Mouse (Mus musculus): ENCODE data around the gene Dynlrb1. TPM values are rescaled to one million over a fixed set of nuclear protein-coding genes. Genes with fewer than 3 reads are reported as not detected.

Gene Dynlrb1
- total RNA-seq (2021), result 391 and 422 TPM in 2 replicates
- long read RNA-seq, transcript Dynlrb1-202 (4 exons, 684 nt), result major isoform, 88 of 105 reads
- long read RNA-seq, partial matches to known transcripts, result 12 of 105 reads
- long read RNA-seq, other reads (novel, unspliced or antisense), result 1 of 105 reads

GRCm38 (mm10) chr2:155236362-155236992, at the start of gene Dynlrb1:
Gene Dynlrb1, plus strand, starts transcription at chr2:155236533.
- DNase-seq, result peak; percentile 99

DNA sequence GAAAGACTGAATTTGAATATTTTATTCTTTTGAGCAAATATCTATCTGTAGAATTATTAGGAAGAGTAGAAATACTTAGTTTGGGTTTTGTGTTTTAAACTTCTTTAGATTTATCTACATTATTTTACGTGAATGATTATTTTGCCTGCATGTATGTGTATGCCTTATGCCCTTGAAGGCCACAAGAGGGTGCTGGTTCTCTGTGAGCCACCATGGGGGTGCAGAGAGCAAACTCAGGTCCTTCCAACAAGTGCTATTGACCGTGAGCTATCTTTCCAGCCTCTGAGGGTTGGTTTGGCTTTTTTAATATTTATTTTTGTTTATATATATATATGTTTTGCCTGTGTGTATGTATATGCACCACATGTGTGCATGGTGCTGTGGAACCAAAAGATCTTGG, 28.9 kb upstream of the Dynlrb1 start:
- peak; percentile 23 for DNase-seq

- no peak for DNase-seq
These were observed 13.2 kb upstream of the Dynlrb1 start for GRCm38 (mm10) chr2:155223145-155223544.

DNA sequence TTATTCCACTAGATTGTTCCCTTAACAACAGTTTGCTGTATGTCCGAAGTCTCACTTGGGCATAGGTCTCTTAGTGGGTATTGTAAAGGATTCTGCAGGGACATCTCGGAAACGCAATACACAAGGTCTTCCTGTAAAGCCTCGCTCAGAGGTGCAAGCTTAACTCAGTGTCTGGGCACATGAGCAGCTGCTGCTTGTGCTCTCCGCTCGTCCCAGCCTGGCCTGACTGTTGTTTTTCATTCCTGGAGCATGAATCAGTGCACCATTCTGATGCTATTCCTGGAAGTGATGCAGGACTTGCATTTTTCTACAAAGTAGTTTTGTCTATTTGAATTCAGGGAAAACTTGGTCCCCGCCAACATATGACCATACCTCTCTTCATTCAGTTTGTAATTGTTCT, 11.6 kb upstream of the Dynlrb1 start:
- no peak for DNase-seq

GRCm38 (mm10) chr2:155235746-155236361, 479 bp upstream of the Dynlrb1 start:
- no peak for DNase-seq

DNA sequence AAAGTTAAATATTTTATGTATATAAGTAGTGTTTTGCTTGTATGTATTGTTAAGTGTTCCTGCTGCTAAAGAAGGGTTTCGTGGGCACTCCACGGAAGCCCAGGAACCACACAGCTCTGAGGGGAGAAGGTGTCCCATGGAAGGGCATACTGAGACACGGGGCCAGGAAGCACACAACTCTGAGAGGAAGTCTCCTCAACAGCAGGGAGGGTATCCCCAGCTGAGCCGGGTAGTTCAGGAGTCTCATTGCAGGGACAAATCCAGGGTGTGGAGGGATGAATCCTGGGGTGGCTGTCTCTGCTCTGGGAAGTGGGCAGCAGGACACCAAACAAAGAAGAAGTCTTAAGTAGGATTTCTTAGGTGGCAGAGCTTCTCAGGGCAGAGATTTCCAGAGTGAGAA, 943 bp downstream of the Dynlrb1 start:
- no peak for DNase-seq

- peak; percentile 67 for DNase-seq
These were observed 4.6 kb downstream of the Dynlrb1 start for GRCm38 (mm10) chr2:155240915-155241314.

GRCm38 (mm10) chr2:155242296-155242855, 6.0 kb downstream of the Dynlrb1 start:
- peak; percentile 21 for DNase-seq

DNA sequence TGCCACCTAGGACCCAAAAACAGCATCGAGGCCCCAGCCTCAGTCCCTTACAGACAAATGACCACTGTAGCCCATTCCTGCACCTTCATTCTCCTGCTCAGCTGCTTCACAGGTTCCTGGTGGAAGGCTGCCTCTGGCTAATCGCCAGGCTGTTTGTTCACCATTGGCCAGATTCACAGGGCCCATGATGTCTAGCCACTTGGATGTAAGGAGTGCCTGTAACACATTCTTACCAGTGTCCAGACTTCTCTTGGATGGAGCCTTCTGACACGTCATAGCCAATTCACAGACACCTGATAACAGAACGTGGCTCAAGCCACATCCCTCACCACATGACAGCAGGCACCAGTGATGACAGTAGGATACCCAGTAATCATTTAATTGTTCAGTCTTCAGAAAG, 9.9 kb downstream of the Dynlrb1 start:
- no peak for DNase-seq

- no peak for DNase-seq
These were observed 11.9 kb downstream of the Dynlrb1 start for GRCm38 (mm10) chr2:155248206-155248605.

DNA sequence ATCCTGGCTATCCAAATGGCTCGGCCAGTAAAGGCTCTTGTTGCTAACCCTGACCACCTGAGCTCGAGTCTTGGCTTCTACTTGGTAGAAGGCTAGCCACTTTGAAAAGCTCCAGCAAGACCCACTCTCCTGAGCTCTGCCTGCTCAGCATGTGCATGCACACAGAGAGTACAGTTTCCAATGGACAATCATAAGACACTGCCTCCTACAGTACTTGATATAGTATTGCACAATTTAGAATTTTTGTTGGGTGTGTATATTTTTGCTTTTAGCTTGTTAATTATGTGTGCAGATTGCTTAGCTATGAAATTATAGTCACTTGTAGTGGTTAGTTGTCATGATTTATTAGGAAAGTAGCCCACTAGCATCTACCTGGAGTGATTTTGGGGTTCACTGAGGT, 12.4 kb downstream of the Dynlrb1 start:
- DNase-seq, result no peak

DNA sequence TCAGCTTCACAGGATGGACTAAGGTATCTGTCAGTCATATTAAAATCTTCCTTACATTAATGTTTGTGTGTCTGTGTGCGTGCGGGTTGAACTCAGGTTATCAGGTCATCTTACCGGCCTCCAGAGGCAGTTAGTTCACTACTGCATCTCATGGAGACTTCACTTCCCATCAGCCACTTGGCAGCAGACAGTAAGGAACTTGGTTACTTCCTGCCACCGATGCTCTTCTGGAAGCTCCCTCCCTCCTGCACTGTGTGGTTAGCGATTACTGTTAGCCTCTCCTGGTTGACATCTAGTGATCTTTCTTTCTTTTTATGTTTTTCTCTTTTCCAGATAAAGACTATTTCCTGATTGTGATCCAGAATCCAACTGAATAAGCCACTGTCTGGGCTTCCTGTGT, 13.3 kb downstream of the Dynlrb1 start:
- DNase-seq, result no peak

- DNase-seq, result no peak
These were observed 29.2 kb downstream of the Dynlrb1 start for GRCm38 (mm10) chr2:155265526-155265925.

GRCm38 (mm10) chr2:155266896-155267295, 30.6 kb downstream of the Dynlrb1 start:
- DNase-seq, result no peak

- DNase-seq, result no peak
These were observed 35.6 kb downstream of the Dynlrb1 start for GRCm38 (mm10) chr2:155271957-155272356.

- DNase-seq, result no peak
These were observed 36.2 kb downstream of the Dynlrb1 start for GRCm38 (mm10) chr2:155272396-155273170.

GRCm38 (mm10) chr2:155273603-155274002, 37.3 kb downstream of the Dynlrb1 start:
- DNase-seq, result no peak

GRCm38 (mm10) chr2:155276195-155276594, 39.9 kb downstream of the Dynlrb1 start, which contains the start of gene Map1lc3a:
Gene Map1lc3a, plus strand, starts transcription at chr2:155276297.
- DNase-seq, result peak; percentile 96

DNA sequence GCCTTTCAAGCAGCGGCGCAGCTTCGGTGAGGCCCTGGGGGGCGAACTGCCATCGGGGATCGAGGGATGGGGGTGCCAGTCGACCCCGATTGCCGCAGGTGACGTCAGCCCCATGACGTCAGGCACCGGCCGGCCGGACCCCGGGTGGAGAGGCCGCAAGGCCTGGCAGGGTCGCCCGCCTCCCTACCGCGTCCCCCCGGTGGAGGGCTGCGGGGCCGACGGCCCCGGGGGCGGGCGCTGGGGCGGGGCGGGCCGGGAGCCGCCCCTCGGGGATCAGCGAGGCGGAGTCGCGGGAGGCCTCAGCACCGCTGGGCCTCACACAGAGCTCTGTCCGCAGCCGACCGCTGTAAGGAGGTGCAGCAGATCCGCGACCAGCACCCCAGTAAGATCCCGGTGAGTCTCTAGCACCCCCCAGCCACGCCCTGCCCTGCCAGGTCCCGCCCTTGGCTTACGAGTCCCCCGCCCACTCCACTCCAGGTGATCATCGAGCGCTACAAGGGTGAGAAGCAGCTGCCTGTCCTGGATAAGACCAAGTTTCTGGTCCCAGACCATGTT, 40.4 kb downstream of the Dynlrb1 start:
- peak; percentile 77 for DNase-seq

DNA sequence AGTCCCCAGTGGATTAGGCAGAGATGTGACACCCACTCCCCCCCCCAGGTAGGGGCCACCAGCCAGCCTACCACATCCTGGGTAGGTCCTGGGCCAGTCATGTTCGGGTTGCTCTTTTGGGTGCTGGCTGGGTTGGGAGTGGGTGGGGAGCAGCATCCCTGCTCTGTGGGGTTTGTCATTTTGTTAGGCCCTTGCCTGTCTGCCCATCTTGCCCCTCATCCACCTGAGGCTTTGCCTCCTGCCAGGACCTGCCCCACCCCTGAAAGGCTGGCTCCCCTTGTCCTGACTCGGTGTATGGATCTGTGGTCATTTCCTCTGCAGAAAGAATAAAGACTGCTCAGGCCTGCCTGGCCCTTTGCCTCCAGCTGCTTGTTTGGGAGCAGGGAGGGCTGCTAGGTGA, 41.4 kb downstream of the Dynlrb1 start:
- DNase-seq, result no peak

DNA sequence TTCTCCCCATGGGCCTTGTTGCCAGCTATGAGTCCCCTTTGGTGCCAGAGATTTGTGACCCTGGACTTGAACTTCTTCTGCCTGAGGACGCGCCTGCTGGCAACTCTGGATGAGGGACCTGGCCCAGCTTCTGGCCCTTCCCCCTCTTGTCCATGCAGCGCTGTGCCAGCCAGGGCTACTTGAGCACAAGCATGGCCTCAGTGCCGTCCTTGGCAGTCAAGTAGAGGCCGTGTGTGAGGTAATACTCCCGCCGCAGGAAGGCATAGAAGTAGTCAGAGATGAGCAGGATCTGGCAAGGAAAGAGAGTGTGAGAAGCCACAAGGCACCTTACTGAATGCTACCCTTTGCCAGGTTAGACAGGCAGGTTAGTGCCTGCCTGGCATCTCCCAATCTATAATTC, 42.0 kb downstream of the Dynlrb1 start:
- DNase-seq, result peak; percentile 79

DNA sequence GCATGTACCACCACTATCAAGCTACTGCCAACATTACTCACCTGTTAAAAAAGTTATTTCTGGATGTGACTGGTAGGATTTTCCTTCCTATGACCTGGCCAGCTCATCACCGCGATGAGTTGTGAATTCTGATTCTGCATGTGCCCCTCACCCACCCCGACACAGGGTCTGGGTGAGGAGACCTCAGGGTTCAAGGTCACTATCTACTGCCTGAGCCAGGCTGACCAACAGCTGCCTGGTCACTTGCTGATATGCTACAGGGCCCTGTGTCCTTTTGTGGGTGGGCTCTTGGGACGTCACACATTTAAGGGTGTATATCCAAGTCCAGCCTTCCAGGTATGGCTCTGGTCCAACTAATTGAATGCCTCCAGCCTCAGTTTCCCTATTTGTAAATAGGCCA, 42.8 kb downstream of the Dynlrb1 start:
- no peak for DNase-seq
